Mouse (Mus musculus) cerebellum, adult 8-10 months (tissue): Measurements from ENCODE around the gene Mogat1.
"Not testable (repeated sequence)": the region's sequence is repeated elsewhere in the genome, so short reads cannot be mapped to it uniquely, and the experiment has no call there.

Experiments used
- DNase-seq: peaks from one replicate; pipeline ENCODE4 v3.0.0; 2022

Gene Mogat1

DNA sequence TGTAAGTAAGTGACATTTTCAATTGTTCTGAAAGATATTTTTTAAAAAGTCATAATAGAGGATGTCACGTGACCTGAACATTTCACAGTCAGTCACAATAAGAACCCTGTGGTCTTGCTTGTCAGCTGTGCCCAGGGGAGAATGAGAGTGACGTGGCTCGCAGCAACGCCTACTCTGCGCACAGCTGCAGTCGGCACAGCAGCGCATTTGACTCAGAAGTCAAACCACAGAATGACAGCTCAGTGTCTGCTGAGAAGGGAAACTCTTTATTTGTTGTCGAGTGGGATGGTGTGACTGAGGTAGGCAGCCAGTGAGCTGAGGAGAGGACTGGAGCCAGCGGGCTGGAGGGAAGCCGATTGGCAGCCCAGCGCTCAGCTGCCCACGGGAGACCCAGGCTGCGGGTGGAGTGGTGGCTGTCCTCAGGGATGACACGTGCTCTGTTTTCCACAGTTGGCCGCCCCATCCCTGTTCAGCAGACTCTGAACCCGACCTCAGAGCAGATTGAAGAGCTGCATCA lies 26.8 kb downstream of the Mogat1 start:
- DNase-seq = peak; percentile 57

- DNase-seq = no peak
Measured at GRCm38 (mm10) chr1:78538396-78538795, 27.6 kb downstream of the Mogat1 start.

GRCm38 (mm10) chr1:78539166-78539565 lies 28.4 kb downstream of the Mogat1 start:
- no peak for DNase-seq

GRCm38 (mm10) chr1:78543631-78544030 lies 32.8 kb downstream of the Mogat1 start:
- DNase-seq = not testable (repeated sequence)

DNA sequence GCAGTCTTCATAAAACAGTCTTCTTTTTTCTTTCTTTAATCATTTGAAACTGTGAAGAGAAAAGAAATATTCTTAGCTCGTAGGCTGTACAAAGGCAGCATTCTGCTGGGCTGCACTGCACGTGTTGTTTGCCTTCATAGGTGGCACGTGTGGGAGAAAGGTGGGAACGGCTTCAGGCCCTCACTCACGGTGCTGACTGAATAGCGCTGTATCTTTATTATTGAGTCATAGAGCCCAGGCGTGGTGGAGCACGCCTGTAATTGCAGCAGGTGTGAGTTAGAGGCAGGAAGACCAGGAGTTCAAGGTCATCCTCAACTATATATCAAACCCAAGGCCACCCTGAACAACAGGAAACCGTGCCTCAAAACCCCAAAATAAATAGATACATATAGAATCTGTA lies 35.5 kb downstream of the Mogat1 start:
- no peak for DNase-seq

GRCm38 (mm10) chr1:78548961-78549360 lies 38.2 kb downstream of the Mogat1 start:
- DNase-seq = no peak

- DNase-seq = no peak
Measured at GRCm38 (mm10) chr1:78554012-78554666, 43.3 kb downstream of the Mogat1 start.

DNA sequence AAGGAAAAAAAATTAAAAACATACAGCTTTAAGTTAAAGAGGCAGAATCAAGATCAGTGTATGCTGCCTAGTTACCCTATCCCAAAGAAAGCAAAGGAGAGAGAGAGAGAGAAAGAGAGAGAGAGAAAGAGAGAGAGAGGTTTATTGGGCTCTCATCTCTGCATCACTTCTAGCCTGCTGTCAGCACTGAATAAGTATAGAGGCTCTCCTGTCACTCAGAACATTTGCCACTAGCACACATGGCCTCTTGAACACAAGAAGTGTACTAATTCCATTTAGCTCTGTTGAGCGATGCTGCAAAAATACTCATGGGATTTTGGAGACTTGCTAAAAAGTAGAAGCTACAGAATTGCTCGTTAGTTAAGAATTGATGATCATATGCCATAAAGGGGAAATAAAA lies 56.2 kb downstream of the Mogat1 start:
- DNase-seq = no peak

GRCm38 (mm10) chr1:78567421-78567820 lies 56.6 kb downstream of the Mogat1 start:
- DNase-seq = peak; percentile 22

GRCm38 (mm10) chr1:78567834-78568507 lies 57.2 kb downstream of the Mogat1 start:
- peak; percentile 64 for DNase-seq

DNA sequence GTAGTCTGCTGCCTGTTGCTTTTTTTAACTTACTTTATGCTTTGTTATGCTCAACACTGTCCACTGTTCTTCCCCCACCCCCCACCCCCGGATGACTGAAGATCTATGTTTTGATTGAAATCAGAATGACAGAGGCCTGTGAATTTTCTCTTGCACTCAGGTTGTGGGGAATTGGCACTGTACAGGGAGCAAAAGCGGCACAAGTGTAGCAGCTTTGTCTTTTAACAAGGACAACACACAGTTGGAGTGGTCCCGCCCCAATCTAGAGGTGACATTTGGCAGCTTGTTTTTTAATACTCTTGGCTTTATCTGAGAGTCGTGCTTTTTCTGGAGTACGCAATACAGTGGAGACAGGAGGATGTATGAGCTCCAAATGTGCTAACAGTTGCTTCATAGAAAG lies 58.8 kb downstream of the Mogat1 start:
- DNase-seq = no peak

DNA sequence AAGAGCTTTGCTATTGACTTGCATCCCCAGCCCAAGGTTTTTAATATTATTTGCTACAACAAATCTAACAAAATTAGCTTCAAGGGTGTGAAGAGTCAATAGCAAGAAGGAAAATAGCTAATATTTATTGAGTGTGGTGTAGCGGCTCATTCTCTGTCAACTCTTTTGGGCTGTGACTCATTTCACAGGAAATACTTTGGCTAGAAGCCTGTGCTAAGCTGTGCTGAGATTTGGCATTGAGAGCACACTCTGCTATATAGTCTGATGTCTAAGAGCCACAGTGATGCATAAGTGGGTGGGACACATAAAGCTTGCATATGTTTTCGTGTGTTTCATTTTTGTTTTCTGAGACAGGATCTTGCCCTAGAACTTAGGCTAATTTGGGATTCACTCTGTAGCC lies 74.3 kb downstream of the Mogat1 start:
- DNase-seq = no peak

DNA sequence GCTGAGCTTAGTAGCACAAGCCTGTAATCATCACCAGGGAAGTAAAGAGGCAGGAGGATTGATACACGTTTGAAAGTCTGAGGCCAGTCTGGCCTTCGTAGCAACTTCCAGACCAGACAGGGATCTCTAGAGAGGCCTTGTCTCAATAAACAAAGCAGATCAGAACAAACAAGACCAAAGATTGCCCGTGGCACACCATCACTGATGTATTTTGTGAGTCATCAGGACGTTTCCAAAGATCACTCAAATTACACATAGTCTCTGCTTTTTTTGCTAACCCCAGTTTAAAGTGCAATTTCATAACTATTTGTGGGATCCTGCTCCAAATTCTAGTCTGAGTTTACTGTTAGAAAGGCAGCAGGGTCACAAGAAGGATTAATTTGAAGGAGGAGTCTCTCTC lies 76.2 kb downstream of the Mogat1 start:
- DNase-seq = no peak
